Mouse (Mus musculus) WW6 (cell line): Measurements from ENCODE around the gene Gm9821.

Experiments used
- DNase-seq: peaks from one replicate; pipeline ENCODE4 v3.0.0-alpha.2; 2013; ENCODE audit warnings: low read depth, low spot score

Gene Gm9821

DNA sequence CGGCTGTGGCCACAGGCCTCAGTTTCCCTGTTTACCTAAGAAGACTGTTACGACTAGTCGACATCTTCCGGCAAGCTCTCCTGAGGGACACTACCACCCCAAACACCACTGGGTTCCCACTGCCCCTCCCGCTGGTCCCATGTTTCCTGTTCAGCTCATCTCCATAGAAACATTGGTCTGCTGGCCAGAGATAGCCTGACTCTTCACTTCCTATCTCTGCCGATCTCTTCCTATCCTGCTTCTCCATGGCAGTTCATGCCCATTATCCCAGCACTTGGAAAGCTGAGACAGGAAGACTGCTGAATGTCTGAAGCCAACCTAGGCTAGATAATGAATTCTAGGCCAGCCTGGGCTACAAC is 2.6 kb downstream of the Gm9821 start:
- no peak for DNase-seq

DNA sequence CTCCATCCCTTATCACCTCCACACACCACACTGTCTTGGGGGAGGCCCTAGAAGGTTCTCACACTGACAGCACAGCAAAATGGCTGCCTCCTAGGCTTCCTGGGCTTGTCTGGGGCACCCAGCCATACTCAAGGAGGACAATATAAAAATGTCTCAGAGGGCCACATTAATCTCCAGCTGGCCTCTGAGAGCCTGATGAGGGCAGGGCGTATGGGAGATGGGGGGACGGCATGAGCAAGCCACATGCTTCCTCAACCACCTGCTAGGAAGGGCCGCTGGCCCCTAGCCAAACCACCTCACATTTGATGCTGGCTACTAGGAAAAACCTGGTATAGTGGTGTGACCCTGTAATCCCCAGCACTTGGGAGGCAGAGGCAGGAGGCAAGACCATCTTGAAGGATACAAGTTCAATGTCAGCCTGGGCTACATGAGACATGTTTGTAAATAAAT is 3.3 kb downstream of the Gm9821 start:
- DNase-seq = no peak

- no peak for DNase-seq
Measured at GRCm38 (mm10) chr2:91949411-91950274, 4.1 kb downstream of the Gm9821 start.

GRCm38 (mm10) chr2:91950275-91951085 is 5.0 kb downstream of the Gm9821 start:
- DNase-seq = no peak

DNA sequence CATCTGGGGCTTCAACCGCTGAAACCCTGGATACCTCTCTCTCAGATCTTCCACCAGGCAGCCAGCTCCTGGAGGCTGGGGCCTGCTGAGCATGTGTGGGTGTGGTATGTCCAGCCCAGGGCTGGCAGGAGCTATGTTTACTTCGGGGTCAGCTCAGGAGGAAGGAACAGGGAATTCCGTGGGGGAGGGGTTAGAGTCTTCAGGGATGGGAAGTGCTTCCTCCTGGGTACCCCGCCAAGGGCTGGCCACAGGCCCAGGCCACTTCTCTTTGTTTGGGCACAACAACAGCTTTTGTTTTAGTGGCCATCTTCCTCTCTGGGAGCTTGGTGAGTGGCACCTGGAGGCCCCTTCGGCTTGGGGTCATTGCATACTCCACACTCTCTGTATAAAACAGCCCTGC is 8.3 kb downstream of the Gm9821 start:
- no peak for DNase-seq

GRCm38 (mm10) chr2:91955121-91955591 is 9.7 kb downstream of the Gm9821 start:
- no peak for DNase-seq

DNA sequence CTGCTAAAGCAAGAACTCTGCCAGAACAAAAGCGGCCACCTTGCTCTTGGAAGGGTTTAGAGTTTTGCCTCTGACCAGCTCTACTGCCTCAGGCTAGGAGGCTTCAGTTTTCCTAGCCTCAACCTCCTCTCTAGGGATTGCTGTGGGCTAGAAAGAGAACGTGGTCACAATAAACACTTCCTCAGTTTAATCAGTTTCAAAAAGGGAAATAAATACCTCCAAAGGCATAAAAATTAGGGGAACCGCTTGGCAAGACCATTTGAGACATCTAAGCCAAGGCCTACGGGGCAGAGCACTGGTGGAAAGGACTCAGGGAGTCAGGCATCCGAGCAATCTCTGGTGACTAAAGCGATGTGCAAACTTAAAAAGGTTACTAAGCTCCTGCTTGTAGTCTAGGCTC is 10.4 kb downstream of the Gm9821 start:
- DNase-seq = no peak

DNA sequence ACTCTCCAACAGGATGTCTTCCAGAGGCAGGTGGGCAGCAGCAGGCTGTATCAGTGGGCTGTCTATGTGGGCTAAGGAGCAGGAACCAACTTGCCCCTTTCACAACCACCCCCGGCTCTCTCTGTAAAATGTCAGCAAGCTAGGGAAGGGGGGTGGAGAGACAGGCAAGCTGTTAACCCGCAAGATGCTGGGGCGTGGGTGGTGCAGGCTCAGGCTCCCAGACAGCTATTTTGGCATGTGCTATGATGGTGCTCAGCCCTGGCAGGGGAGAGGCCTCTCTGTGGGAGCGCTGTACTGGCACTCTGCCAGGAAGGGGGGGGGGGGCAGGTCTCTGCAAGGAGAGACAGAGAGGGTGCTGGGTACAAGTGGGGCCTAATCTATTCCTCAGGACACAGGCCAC is 11.6 kb downstream of the Gm9821 start:
- no peak for DNase-seq

DNA sequence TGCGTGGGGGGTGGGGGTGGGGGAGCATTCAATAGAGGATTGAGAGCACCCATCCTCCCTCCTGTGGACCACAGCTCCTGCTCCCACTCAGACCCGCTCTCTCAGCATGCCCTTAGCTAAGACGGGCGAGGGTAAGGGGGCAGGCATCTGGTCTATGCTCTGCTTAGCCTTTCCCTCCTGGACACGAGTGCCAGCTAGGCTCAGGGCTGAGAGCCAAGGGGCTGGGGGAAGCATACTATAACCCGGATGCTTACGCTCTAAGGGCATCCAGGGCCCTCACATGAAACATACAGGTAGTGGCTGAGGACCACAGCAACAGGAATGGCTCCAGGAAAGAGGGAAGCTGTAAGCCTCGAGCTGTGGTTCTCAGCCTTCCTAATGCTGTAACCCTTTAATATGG is 12.5 kb downstream of the Gm9821 start:
- DNase-seq = no peak

DNA sequence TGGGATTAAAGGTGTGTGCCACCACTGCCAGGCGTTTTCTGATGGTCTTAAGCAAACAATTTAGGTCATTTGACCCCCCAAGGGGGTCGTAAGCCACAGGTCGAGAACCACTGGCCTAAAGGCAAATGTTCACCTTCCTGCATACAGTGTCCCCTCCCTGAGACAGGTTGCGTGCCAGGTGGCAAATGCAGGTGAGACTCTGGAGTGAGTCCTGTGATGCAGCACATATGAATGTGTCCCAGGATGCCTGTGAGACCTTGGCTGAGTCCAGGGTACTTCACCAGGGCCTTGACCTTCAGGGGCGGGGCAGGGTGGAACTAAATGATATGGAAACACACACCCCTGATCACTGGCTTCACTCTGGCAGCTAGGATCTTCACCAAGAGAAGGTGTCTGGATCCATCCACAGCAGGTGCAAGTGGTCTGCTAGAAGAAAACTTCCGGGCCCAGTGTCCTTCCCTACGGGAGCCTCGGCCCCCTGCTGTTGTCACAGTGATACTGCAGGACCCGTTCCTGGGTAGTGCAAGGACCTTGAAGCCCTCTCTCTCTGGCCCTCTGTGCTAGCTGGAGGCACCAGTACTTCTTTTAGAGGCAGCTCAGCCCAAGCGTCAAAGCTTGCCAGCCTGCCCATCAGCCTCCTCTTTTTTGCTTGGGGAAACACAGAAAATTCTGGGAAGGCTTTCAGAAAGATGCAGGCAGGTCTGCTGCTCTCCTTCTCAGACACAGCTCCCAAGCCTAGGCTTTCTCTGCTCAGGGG is 13.4 kb downstream of the Gm9821 start:
- DNase-seq = no peak

GRCm38 (mm10) chr2:91959544-91960410 is 14.3 kb downstream of the Gm9821 start:
- no peak for DNase-seq

DNA sequence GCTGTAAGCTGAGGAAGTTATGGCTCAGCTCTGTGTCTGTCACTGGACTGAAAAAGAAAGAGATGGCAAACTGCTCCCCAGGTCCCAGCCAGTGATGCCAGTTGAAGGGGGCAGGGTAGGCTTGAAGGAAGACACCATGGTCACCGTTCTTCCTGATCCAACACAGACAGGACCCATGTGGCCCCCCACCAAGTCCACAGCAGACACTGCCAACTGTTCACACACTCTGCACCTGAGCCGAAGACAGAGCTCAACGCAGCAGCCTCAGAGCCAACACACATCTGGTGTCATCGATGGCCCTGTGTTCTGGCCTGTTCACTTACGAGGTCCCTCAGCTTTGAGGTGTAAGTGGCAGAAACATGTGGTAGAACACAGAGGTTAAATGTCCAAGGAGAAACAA is 15.0 kb downstream of the Gm9821 start:
- no peak for DNase-seq

- DNase-seq = no peak
Measured at GRCm38 (mm10) chr2:91961901-91962761, 16.6 kb downstream of the Gm9821 start.

DNA sequence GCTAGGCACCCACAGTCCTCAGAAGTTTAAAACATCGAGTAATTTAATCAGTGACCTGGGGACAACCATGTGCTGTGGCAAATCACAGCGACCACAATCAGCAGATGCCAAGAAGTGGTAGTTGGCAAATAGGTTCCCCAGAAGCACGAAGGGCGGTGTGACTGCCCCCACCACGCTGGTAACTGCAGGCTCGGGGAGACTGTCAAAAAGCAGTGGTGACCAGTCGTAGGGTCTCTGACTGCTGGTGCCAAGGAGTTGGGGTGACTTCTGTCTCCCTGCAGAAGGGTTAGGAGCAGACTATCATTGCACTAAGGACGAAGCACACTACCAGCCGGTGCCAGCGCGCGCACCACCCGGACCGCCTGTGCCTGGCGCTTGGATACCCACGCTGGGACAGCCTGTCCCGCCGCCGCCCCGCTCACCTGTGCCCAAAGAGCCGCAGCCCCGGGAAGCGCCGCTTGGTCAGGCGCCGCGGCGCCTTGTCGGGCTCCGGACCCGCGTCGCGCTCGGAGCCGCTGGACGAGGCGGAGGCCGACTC is 17.4 kb downstream of the Gm9821 start:
- no peak for DNase-seq

DNA sequence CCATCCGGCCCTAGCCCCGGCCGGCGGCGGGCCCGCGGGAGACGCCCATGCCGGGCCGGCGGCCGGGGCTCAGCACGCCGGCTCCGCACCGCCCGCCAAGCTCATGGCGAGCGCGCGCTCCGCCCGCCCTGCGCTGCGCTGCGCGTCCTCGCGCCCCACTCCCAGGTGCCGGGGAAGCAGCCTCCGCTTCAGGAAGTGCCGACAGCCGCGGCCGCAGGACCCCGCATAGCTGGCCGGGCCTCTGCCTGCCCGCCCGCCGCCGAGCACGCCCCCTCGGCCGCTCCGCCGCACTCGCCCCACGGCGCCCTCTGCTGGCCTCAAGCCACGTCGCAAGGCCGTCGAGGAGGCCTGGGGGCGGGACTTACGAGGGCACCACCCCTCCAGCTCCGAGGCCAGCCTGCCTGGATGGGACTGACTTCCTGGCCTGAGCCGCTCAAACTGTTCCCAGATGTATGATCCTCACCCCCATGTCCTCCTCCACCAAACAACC is 18.0 kb downstream of the Gm9821 start:
- DNase-seq = peak; percentile 75

- DNase-seq = no peak
Measured at GRCm38 (mm10) chr2:91964610-91965204, 19.2 kb downstream of the Gm9821 start.

- no peak for DNase-seq
Measured at GRCm38 (mm10) chr2:91965417-91965816, 19.9 kb downstream of the Gm9821 start.

DNA sequence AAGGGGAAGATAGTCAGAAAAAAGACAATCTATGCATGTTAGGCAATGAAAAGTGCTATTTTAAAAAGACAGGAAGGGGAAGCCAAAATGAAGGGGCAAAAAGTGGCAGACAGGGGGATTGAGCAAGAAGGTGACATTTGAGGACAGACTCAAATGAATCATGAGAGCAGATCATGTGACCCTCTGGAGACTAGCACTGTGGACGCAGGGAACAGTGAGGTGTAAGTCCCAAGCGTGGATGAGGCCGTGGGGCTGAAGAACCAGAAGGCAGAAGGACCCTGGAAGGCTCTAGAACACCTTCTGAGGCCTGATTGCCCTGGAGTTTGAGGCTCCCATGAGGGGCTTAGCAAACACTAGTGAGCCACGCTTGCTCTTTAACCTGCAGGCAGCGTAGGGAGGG is 20.9 kb downstream of the Gm9821 start:
- no peak for DNase-seq

DNA sequence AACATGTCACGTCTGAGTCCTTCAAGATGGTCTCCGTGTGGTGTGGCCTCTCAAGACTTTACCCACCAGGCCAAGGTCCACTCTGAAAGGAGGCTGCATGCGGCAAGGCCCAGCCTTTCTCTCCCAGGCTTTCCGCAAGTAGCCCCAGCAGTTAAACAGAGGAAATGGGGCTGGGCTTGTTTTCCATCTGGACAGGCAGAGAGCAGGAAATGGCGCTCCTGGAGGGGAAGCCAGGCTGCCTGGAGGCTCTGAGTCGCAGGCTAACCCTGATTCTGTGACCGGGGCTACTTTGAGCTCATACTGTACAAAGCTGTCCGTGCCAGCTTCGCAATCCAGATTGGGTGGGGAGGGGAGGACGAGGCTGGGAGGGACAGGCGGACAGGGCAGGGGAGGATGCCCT is 22.5 kb downstream of the Gm9821 start:
- DNase-seq = no peak
